Mouse (Mus musculus): Measurements from ENCODE around the gene Dexi.

DNA sequence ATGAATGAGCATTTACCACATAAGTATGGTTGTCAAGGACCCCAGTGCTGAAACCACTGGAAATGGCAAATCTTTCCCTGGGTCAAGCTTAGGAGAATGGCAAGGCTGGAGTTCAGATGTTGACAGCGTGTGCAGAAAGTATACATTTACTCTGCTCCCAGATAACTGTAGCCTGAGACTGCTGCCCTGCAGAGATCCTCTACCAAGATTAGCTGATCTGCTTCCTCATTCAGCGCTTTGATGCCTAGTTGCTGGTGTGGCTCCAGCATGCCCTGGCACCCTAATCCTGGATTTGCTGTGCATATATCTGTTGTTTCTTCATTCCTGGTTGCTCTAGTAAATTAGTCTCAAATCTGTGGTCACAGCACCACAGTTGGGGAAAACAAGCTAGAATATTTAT, 11.0 kb upstream of the Dexi start:
- TF ChIP-seq POLR2A (IDR thresholded peaks at IDR 0.05; ENCODE audit: low read depth, low read length) (no peak), CTCF (conservative IDR thresholded peaks at IDR 0.05; ENCODE audit: insufficient read depth, insufficient read length, low read depth, low read length) (no peak)

All from kidney, adult 2 months (tissue).